Mouse (Mus musculus): ENCODE measurements around the gene Cpne2. TPM values are rescaled to one million over a fixed set of nuclear protein-coding genes. Genes with fewer than 3 reads are reported as not detected.

Gene Cpne2
- polyA plus RNA-seq (2012; rRNA removed) = 12.1 and 14.7 TPM in 2 replicates

GRCm38 (mm10) chr8:94532873-94533671 is at the start of gene Cpne2:
TSS of gene Cpne2 (plus strand) at chr8:94532990.

GRCm38 (mm10) chr8:94601607-94602385 is 69.0 kb downstream of the Cpne2 start, which contains the start of the genes Rspry1 and Fam192a:
TSS of gene Rspry1 (plus strand) at chr8:94601937.
TSS of gene Fam192a (minus strand) at chr8:94601997.

Other genes starting within 250 kb of the Cpne2 start
- 0.19 TPM in 2 replicates for gene Slc12a3, start 203.8 kb upstream of the Cpne2 start, polyA plus RNA-seq (2012; rRNA removed)
- gene Herpud1, start 146.6 kb upstream of the Cpne2 start, polyA plus RNA-seq (2012; rRNA removed) = 39.4 and 39.8 TPM in 2 replicates
- 0.04 and 0.15 TPM in 2 replicates for gene Nlrc5, start 98.6 kb upstream of the Cpne2 start, polyA plus RNA-seq (2012; rRNA removed)
- 25.5 and 28.3 TPM in 2 replicates for gene Rspry1, start 68.9 kb downstream of the Cpne2 start, polyA plus RNA-seq (2012; rRNA removed)
- 76.1 and 182 TPM in 2 replicates for gene Fam192a, start 69.0 kb downstream of the Cpne2 start, polyA plus RNA-seq (2012; rRNA removed)
- 170 and 186 TPM in 2 replicates for gene Arl2bp, start 133.6 kb downstream of the Cpne2 start, polyA plus RNA-seq (2012; rRNA removed)
- gene Pllp, start 163.3 kb downstream of the Cpne2 start, polyA plus RNA-seq (2012; rRNA removed) = 0.19 and 0.29 TPM in 2 replicates
- gene Ccl22, start 212.6 kb downstream of the Cpne2 start, polyA plus RNA-seq (2012; rRNA removed) = not detected in 2 replicates
- gene Cx3cl1, start 239.0 kb downstream of the Cpne2 start, polyA plus RNA-seq (2012; rRNA removed) = 7.0 and 7.1 TPM in 2 replicates